Mouse (Mus musculus) urinary bladder, postnatal 10 days (tissue): ENCODE measurements around the gene Eml4.

Experiments
- DNase-seq: peaks from one replicate; pipeline ENCODE4 v3.0.0; 2022; ENCODE audit warnings: low spot score

The Eml4 gene

DNA sequence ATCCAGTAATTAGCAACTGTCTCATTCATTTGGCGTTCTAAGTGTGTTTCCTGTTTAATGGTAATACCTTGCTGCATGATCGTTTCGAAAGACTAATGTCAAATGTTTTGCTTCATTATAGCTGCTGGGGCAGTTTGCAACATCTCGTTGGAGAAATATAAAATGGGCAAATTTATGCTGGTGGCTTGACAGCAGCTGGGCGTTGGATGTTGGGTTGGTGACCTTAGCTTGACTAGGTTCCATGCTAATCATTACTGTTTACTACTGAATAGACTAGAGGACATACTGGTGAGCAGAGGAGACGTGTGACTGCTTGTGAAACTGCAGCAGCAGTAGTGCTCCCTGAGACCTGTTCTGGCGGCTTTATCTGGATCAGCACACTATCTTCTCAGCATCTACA is 6.5 kb upstream of the Eml4 start:
- no peak for DNase-seq

DNA sequence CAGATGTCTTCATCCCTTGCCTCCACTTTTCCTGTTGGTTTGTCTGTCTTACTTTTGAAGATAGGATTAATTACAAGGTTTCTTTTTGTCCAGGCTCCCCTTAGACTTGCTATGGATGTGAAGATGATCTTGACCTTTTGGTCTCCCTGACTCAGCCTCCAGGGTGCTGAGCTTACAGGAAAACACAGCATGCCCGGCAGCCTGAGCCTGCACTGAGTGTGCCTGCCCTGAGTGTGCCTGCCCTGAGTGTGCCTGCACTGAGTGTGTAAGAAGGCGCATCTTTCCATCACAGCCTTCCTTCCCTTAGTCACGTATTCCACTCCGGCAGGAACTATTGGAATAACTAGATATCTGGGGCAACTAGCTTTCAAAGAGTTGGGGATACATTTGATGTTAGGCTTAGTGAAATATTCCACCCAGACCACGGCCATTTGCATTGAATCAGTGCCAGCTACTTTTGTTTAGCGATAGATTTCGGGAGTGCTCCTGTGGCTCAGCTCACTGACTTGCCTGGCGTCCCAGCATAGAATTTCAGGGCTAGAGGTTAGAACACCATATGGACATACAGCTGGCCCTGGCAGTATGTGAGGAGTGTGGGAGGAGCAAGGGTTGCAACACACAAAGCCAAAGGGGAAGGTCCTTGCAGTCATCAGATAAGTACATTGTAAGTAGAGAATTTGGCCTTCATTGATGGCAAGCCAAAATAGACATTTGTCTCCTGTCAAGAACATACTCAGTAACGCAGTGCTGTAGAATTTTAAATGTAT is 2.5 kb upstream of the Eml4 start:
- DNase-seq, result no peak

DNA sequence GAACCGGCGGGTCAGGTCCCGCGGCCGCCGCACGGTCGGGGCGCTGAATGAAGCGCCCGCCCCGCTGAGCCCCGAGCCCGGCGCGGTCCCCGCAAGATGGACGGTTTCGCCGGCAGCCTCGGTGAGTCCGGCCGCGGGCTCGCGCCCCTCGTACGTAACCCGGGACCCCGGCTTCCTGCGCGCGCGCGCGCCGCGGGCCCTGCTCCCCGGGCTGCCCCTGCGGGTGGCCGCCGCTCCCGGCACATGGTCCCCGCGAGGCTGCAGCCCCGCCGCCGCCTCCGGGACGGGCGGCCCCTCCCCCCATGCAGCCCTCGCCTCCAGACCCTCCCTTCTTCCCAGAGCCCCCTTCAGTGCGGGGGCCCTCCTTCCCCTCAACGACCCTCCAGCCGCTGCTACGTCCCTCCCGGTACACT is 394 bp downstream of the Eml4 start:
- no peak for DNase-seq

DNA sequence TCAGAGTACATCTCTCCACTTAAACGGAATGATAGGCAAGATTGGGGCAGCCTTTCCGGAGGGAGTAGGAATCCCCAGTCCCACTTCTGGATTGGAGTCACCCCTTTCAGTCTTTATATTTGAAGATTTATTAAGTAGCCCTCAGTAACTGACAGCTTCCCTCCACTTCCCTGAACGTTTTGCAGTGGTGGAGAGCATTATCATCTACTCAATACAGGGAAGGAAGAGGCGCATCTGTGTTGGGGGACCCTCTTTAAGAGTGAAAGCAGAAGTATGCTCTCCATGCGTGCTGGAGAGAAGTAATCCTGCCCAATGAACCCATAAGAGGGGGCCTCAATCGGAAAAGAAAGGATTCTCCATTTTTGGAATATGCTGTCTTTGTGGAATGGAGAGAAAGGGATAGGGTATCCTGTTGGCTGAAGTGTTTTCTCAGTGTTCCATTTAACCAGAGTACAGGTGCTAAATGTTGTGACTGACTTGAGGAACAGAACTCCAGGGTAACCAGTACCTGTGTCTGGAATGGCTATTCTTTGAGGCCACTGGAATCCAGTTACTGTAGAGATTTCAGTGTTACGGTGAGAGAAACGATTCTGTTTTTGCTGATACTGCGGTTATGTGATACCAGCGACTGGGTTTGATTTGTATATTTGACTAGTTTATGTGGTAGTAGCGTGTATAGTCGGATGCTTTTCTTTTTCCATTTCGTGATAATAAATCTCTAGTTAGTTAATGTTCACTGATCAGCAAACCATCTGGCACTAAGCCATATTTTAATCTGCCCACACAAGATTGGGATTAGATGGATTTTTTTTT is 1.1 kb downstream of the Eml4 start:
- no peak for DNase-seq

DNA sequence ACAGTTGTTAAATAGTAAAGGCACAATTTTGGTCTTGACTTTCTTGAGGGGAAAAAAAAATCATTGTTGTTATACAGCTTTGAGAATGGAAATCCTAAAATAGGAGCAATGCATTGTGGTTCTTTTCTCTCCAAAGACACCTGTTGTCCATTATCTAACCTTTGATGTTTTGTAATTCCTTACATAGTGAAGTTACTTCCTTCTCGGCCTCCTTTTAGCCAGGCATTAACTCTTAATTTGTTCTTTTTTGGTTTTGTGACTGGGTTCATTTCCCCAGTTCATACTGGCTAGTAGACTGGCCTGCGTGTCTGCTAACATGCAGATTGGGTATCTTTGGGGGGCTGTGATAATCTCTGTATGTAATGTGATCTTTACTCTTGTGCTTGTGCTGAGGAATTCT is 1.7 kb downstream of the Eml4 start:
- DNase-seq, result no peak

DNA sequence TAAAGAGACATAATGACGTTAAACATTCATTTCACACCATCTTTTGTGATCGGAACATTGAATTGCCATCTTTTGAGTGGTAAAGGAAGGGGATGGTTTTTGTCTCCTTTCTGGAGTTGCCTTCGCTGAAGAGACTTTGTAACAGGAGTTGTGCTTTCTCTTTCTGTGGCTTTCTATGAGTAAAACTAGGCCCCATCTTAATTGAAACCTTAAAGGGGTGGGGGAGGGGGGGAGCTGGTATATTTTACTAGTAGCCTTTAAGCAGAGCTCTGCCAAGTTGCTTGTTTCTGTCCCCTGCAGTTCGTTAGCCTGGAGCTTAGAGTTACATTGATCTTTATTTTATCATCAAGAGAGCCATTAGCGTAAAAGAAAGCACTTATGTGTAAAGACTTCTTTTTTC is 2.3 kb downstream of the Eml4 start:
- no peak for DNase-seq

DNA sequence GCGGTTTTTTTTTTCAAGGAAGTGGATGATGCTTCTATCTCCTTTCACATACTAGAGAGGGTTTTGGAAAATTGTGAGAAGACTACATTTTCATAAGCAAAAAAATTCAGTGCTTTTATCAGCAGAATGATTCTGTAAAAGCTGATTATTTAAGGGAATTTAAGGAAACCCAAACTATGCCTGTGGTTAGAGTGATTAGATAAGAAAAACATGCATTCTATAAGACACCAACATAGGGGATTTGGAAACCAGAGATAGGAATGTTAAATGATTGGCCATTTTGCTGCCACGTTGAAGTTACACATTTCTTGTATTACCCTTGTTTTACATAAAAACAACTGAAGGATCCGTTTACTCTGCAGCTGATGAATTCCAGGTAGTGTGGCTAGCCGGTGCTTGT is 2.7 kb downstream of the Eml4 start:
- DNase-seq, result no peak

DNA sequence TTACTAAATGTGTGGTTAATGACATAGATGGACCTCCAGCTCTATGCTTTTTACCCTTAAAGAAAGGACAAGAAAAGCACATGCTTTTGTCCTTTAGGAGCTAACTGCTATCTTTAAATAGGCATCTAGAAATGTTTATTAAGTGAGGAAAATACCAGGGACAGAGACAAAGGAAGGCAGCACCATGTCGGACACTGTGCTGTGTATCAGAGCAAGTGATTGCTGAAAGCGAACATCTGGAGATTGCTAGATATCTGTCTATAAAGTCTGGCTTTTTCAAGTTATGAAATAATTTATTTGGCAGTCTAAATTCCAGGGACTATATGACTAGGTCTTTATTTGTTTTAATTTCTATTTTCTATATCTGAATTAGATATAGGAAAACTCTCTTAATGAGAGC is 4.8 kb downstream of the Eml4 start:
- no peak for DNase-seq

DNA sequence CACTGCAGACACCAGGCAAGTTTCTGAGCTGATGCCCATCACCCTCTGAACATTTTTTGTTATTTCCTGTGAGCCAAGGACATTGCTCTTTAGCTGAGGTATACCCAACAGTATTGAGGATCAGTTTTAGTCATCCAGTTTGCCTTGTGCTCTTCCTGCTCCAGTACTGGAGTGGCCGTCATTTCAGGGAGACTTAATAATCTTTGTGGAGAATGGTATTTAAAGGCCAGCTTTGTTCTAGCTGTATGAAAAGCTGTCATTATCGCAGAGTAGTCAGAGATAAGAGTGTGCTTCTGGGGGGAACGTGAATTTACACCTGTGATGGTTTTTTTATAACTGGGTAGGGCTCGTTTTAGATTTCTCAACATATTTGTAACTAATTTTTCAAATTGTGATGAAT is 9.2 kb downstream of the Eml4 start:
- DNase-seq, result no peak

DNA sequence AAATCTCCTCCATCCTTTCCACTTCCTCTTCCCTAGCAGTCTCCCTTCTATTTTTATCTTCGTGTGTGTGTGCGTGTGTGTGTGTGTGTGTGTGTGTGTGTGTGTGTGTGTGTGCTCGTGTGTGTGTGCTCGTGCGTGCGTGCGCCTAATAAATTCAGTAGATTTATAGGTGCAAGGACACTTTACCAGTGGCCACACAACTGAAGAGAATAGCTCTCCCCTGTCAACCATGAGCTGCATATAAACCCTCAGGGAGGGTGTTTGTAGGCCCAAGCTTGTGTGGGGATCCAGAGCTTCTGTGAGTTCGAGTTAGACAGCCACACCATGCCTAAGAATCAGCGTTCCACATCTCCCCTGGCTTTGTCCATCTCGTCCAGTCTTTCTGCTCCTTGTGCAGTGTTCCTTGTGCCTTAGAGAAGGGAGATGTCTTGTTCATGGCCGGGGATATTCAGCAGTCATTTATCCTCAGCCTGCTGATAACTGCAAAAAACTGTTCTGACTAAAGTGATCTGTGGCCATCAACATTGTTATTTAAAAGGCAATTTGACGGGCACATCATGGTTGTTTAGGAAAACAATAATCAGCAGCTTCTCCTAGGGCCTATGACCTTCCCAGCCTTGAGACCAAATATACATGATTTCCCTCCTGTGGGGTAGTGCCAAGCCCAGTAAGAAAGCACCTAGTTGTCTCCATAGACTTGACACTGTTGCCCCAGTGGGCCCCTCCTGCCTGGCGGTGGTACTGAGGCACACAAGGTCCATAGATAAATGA is 10.2 kb downstream of the Eml4 start:
- DNase-seq, result no peak

DNA sequence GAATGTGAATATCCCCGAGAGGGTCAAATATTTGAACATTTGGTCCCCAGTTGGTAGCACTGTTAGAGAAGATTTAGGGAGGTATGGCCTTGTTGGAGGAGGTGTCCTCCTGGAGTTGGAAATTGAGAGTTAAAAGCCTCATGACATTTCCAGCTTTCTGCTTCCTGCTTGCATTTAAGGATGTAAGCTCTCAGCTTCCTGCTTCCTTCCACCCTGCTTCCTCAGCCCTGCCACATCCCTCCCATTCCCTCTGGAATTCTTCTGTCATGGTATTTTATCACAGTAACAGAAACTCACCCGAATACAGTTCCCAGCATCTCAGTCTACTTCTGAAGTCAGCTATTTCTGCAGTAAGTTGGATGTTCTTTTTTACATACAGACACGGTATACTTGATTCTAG is 12.3 kb downstream of the Eml4 start:
- no peak for DNase-seq

DNA sequence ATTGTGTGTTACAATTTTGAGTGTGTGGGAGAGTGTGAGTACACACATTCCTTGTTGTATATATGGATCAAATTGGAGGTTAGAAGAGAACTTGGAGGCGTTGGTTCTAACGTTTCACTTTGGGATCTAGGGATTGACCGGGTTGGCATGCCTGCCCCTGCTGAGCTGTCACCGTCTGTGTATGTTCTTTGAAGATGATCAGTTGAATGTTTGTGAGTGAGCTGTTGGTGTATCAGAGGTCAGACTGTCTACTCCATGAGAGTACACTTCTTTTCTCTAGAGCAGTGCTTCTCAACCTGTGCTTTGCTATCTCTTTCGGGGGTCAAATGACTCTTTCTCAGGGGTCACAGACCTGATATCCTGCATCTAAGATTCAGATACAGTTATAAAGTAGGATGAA is 13.6 kb downstream of the Eml4 start:
- no peak for DNase-seq

DNA sequence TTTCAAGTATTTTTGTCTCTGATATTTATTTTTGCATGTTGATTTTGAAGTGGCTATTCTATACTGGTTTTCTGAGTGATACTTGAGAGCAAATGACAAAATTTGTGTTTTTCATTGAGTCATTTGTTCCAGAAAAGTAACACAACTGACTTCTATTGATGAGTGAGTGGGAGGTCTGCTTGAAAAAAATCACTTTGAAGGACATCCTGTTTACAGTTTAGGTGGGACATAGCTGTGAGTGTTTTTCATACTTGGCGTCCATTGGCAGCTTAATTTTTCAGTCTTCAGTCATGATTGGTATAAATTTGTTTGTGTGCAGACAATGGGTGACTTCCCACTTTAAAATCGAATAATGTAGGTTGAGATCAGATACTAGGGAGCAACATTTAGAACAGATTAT is 14.4 kb downstream of the Eml4 start:
- no peak for DNase-seq

DNA sequence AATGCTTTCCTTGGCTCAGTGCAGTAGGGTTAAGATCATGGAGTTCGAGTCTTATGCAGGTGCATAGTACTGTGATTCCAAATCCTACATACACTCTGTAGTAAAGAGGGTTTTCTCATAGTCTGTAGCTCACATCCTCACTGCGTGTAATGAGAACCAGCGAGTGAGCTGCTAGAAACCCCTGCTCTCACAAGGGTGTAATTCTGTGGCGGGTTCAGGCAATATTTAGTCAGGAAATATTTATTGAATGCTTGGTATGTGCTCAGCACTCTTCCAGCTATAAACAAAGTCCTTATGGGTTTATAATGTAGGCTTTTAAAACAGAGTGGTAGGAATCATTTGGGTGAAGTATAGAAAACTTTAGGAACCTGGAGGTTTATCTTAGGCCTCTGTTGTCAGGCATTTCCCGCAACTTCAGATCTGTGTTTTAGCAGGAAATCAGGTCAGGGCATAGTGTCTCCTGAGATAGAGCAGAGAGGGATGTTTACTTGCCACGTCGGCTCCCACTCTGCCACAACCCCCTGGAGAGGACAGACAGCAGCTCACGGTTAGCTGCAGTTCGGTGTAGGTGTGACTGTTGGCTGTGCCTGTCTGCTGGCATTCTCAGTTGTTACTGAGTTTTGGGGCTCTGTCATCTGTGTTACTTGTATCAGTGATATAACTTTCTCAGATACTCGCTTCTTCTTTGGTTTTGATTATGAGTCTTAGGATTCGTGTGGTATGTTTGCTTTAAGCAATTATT is 15.1 kb downstream of the Eml4 start:
- no peak for DNase-seq

DNA sequence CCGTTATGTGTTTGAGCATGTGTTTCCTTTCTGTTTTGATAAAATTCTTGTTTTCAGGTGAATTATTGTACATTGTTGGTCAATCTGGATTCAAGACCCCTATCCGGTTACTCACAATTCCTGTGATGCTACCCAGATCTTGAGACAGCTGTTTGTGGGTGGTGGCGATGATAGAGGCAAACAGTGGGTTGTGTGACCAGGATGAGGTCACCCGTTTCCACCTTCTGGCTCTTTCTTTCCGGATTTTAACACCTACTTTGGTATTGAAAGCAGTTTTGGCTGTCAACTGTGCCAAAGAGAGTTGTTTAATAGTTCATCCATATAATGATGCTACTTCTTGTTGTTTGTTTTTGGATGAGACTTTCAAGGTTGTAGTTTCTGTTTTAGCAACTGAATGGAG is 16.7 kb downstream of the Eml4 start:
- no peak for DNase-seq

DNA sequence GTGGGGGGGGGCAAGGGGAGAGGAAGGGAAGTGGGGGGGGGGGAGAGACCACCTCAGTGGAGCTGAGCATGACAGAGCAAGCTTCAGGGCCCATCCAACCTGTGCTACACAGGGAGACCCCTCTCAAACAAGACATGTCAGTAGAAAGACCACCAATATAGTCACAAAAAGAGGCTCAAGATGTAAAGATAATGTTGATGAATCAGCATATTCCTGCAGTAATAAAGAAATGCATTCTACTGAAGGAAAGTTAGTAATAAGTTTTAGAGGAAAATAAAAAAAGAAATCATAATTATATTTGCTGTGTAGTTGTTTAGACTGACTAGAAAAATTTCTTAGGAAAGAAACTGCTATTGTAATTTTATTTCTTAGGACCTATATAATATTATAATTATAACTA is 23.4 kb downstream of the Eml4 start:
- no peak for DNase-seq

DNA sequence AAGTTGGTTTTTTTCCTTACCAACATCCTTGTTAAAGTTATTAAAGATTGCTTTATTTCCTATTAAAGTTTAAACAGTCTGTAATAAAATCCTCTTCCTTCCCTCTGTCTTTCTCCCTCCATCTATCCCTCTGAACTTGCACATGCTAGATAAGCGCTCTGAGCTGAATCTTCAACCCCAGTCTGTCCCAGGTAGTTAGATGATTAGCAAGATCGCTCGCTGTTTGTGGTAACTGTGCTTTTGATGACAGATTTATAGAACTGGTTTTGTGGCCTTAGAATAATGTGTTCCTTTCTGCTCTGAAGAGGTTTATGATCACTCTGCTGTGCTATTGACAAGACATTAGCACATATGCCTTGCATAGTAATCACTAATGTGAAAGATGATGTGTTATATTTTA is 25.1 kb downstream of the Eml4 start:
- no peak for DNase-seq

DNA sequence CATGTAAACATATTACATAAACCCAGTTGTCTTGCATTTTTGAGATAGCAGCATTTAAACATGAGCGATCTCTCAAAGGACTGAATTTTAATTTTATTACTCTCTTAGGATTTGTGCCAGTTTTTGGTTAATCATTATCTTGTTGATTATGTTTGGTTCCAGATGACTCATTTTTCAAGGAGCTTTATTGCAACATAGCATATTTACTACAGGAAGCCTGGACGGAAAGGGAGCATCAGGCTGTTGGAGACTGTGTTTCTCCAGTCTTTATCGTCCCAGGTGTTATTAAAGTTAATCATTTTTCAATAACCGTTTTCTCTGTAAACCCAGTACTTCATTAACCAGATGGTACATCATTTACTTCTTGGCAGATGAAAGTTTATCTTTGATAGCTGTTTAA is 26.1 kb downstream of the Eml4 start:
- no peak for DNase-seq

DNA sequence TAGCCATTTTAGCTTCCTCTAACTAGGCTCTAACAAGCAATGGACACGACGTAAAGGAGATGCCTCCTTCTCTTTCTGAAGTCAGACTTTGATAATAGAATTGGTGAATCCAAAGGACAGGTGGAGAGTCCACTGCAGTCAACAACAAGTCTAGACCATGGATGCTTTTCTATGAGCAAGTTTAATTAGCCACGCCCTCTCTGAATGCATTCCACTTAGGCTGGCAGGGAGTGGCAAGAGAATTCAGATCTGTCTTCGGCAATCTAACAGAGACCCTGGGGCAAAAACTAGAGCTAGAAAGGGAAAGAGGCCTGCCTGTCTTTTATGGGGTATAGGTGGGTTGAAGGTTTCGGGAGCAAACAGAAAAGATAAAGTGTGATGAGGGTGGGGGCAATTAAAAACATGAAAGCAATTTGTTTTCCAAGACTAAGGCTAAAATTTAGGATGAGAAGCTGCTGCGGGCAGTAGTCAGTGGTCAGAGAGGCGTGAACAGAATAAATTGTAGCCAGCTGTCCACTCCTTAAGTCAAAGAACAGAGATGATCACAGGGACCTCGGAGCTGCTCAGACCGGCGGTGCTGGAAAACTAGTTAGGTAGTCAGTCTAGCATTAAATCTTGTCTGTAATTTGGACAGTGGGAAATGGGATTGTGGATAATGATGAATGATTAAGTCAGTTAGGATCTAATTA is 27.2 kb downstream of the Eml4 start:
- DNase-seq, result no peak

DNA sequence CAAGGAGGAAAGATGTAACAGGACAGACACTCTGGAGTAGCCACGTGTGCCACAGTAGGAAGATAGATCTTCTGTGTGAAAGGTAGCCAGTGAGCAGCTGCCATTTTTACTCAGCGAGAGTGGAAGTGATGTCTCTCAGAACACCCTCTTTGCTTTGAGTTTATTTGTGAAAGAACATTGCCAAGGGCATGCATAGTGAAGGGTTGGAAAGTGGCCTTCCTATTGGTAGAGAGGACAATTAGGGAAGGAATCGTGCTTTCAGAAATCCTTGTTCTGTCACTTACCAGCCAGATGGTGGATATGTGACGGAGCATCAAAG is 27.7 kb downstream of the Eml4 start:
- no peak for DNase-seq

DNA sequence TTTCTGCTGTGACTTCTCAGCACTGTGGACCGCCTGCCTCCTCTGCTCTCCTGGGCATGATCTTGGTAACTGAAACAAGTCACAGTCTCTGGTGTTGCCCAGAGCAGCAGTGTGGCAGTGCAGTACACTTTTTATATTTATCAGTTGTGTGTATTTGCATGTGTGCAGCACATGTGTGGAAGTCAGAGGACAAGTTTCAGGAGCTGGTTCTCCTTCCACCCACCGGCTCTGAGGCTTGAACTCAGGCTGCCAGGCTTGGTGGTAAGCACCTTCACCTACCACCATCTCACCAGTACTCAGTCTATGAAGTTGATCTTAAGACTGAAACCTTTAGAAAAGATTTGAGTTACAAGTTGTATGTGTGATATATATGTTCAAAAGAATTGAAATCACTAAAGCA is 28.6 kb downstream of the Eml4 start:
- DNase-seq, result no peak

DNA sequence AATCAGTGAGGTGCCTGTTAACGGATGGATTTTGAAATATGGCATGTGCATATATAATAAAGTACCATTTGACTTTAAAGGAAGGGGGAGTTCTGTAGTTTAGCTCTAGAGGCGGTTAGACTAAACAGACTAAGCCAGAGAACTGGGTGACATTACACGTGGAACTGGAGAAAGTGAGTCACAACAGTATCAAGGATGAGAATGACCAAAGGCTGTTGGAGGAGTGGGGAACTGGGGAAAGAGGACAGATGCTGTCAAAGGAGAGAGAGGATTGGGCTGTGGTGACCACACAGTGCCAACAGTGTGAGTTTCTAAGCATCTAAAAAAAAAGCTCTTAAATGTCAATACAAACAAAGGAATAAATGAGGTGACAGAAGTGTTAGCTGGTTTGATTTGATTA is 29.1 kb downstream of the Eml4 start:
- no peak for DNase-seq
